Mouse (Mus musculus): ENCODE data around the gene Tmem209.

DNA sequence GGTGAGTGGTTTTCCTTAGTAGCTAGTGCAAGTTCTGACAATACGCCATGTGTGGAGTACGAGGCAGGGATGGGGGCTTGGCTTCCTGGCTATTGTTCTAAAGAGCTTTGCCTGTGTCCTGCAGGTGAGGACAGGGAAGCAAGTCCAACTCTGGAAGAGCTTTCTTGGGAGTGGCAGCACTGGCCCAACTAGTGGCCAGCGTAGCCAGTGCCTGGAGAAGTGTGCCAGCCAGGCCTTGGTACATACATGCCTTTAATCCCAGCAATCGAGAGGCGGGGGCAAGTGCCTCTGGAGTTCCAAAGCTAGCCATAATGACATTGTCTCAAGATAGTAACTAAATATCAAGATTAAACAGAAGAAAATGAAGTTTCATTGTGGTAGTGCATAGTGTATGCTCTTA is 708 bp upstream of the Tmem209 start:
- TF ChIP-seq CTCF (IDR thresholded peaks at IDR 0.05; ENCODE audit: low read depth) (no peak), EP300 (IDR thresholded peaks at IDR 0.05; ENCODE audit: low read depth) (no peak)
